Mouse (Mus musculus): Measurements from ENCODE around the gene Rack1. TPM values are rescaled to one million over a fixed set of nuclear protein-coding genes. Genes with fewer than 3 reads are reported as not detected.
"Not testable (repeated sequence)": the region's sequence is repeated elsewhere in the genome, so short reads cannot be mapped to it uniquely, and the experiment has no call there.

The Rack1 gene
- total and polyA plus RNA-seq, 3 experiments = 3,744 to 6,330 (median 5,265) TPM

DNA sequence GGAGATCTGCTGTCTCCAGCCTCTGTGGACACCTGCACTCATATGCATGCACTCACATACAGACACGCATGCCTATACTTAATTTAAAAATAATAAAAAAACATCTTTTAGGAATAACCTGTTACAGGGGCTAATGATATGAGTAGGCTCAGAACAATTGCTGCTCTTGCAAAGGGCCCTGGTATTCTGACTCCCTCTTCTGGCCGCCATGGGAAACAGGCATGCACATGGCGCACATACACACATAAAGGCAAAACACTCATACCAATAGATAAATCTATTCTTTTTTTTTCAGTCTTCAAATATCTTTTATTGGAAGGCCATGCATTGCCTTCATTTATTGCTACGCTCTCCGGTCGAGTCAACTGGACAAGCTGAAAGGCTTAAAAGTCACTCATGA lies 49.7 kb upstream of the Rack1 start:
- H3K4me3 ChIP-seq (replicated peaks in 1 of 3; ENCODE audit: low read depth in 2 of 3, low read length in 2 of 3, poor library complexity in 1 of 3) = no peak overlapping the region
- H3K9ac ChIP-seq (ENCODE audit: insufficient read depth, low read depth) = no peak overlapping the region
- H3K36me3 ChIP-seq (replicated peaks in 1 of 2; ENCODE audit: control insufficient read depth in 1 of 2, insufficient read depth in 1 of 2, low read length in 1 of 2) = no peaks in the 10 kb centered on the region
- no peak overlapping the region for H3K4me2 ChIP-seq (ENCODE audit: insufficient read depth, low read depth, poor library complexity, severe bottlenecking)
- dilution Hi-C loops (cut with MboI; ENCODE audit: extremely low pct_ligation_motif_present, extremely low pct_unique_long_range_greater_than_20kb, low sequenced_read_pairs) = no loop called here
- TF ChIP-seq BHLHE40 (IDR thresholded peaks at IDR 0.05; ENCODE audit: low read depth, low read length) (no peak), EP300 (IDR thresholded peaks at IDR 0.05; ENCODE audit: low read length) (no peak)
- in situ Hi-C loops (cut with MboI; ENCODE audit: low pct_ligation_motif_present, low pct_unique_long_range_greater_than_20kb, low sequenced_read_pairs) = loop anchor here (25.0 kb wide), 1 partner anchor 488 kb away; no protein-coding TSS in a partner anchor
- no peaks in the 10 kb centered on the region for H3K27me3 ChIP-seq (replicated peaks)
- H3K27ac ChIP-seq (ENCODE audit: insufficient read depth, low read depth) = no peak overlapping the region
- no peaks in the 10 kb centered on the region for H3K79me2 ChIP-seq (replicated peaks; ENCODE audit: control insufficient read depth, extremely low read depth, insufficient read depth, poor library complexity, severe bottlenecking)
- peaks cover 1% of the 10 kb centered on the region for H3K9me3 ChIP-seq (replicated peaks; ENCODE audit: low read length)
- DNase-seq (ENCODE audit: extremely low read depth) = no peak
- no peaks in the 10 kb centered on the region for H3K4me1 ChIP-seq (ENCODE audit: control insufficient read depth in 1 of 2, insufficient read depth in 2 of 2)

DNA sequence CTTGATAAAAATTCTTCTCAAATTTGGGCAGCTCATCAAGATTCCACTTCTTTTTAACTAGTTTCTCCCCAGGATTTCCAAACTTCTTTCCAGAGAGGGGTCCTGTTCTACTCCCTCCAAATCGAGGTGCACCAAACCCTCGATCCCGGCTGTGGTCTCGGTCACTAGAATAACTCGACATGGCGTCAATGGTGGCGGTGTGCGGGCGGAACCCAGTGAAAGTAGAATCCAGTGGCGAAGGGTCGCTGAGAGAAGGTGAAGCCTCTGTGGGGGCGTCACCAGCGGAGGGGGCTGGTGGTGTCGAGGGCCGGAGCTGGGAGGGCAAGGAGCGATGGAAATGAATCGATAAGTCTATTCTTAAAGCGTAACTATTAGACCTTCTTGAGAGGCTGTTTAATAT lies 46.6 kb upstream of the Rack1 start:
- H3K9me3 ChIP-seq (replicated peaks; ENCODE audit: low read length); H3K79me2 ChIP-seq (replicated peaks; ENCODE audit: control insufficient read depth, extremely low read depth, insufficient read depth, poor library complexity, severe bottlenecking); H3K27me3 ChIP-seq (replicated peaks); H3K4me1 ChIP-seq (ENCODE audit: control insufficient read depth in 1 of 2, insufficient read depth in 2 of 2); dilution Hi-C loops (cut with MboI; ENCODE audit: extremely low pct_ligation_motif_present, extremely low pct_unique_long_range_greater_than_20kb, low sequenced_read_pairs); H3K4me2 ChIP-seq (ENCODE audit: insufficient read depth, low read depth, poor library complexity, severe bottlenecking); DNase-seq (ENCODE audit: extremely low read depth); H3K9ac ChIP-seq (ENCODE audit: insufficient read depth, low read depth); H3K36me3 ChIP-seq (replicated peaks in 1 of 2; ENCODE audit: control insufficient read depth in 1 of 2, insufficient read depth in 1 of 2, low read length in 1 of 2); H3K27ac ChIP-seq (ENCODE audit: insufficient read depth, low read depth); H3K4me3 ChIP-seq (replicated peaks in 1 of 3; ENCODE audit: low read depth in 2 of 3, low read length in 2 of 3, poor library complexity in 1 of 3): not testable (repeated sequence)
- in situ Hi-C loops (cut with MboI; ENCODE audit: low pct_ligation_motif_present, low pct_unique_long_range_greater_than_20kb, low sequenced_read_pairs) = loop anchor here (25.0 kb wide), 1 partner anchor 491 kb away; no protein-coding TSS in a partner anchor

DNA sequence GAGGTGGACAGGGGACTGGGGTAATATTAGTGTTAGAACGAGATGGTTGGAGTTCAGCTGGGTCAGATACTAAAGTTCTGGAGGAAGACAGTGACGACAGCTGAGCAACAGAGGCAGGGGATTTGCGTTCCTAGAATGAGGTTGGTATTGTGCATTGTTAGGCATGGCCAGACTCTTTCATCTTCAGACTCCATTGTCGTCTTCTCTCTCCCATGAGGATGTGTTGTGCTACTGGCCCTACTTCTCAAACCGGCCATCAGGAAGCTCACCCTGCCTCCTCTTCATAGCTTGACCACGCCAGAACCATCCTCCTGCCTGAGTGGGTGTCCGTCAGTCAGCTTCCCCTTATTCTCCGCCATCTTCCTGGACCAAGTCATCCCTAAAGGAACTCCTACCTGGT lies 41.1 kb upstream of the Rack1 start:
- no peak overlapping the region for H3K27ac ChIP-seq (ENCODE audit: insufficient read depth, low read depth)
- H3K27me3 ChIP-seq (replicated peaks) = peaks cover 1% of the 10 kb centered on the region
- no peak for TF ChIP-seq USF1 (IDR thresholded peaks at IDR 0.05; ENCODE audit: low read depth, low read length)
- no peak for TF ChIP-seq MAZ (IDR thresholded peaks at IDR 0.05; ENCODE audit: low read depth, low read length)
- no peak for TF ChIP-seq CHD1 (IDR thresholded peaks at IDR 0.05; ENCODE audit: low read depth, low read length)
- TF ChIP-seq MYC (IDR thresholded peaks at IDR 0.05; ENCODE audit: low read depth, low read length) = no peak
- no peak for TF ChIP-seq CTCF (conservative IDR thresholded peaks at IDR 0.05 in 1 of 2, IDR thresholded peaks at IDR 0.05 in 1 of 2; ENCODE audit: low read depth in 2 of 2, low read length in 2 of 2)
- in situ Hi-C loops (cut with MboI; ENCODE audit: low pct_ligation_motif_present, low pct_unique_long_range_greater_than_20kb, low sequenced_read_pairs) (loop anchor here (25.0 kb wide), 1 partner anchor 497 kb away; no protein-coding TSS in a partner anchor), dilution Hi-C loops (cut with MboI; ENCODE audit: extremely low pct_ligation_motif_present, extremely low pct_unique_long_range_greater_than_20kb, low sequenced_read_pairs) (no loop called here)
- DNase-seq (ENCODE audit: extremely low read depth) = no peak
- H3K79me2 ChIP-seq (replicated peaks; ENCODE audit: control insufficient read depth, extremely low read depth, insufficient read depth, poor library complexity, severe bottlenecking) = no peaks in the 10 kb centered on the region
- no peak overlapping the region for H3K4me2 ChIP-seq (ENCODE audit: insufficient read depth, low read depth, poor library complexity, severe bottlenecking)
- H3K4me3 ChIP-seq (replicated peaks in 1 of 3; ENCODE audit: low read depth in 2 of 3, low read length in 2 of 3, poor library complexity in 1 of 3) = no peak overlapping the region
- H3K36me3 ChIP-seq (replicated peaks in 1 of 2; ENCODE audit: control insufficient read depth in 1 of 2, insufficient read depth in 1 of 2, low read length in 1 of 2) = no peaks in the 10 kb centered on the region
- H3K4me1 ChIP-seq (ENCODE audit: control insufficient read depth in 1 of 2, insufficient read depth in 2 of 2) = no peaks in the 10 kb centered on the region
- no peak overlapping the region for H3K9ac ChIP-seq (ENCODE audit: insufficient read depth, low read depth)
- H3K9me3 ChIP-seq (replicated peaks; ENCODE audit: low read length) = no peaks in the 10 kb centered on the region

- in situ Hi-C loops (cut with MboI; ENCODE audit: low pct_ligation_motif_present, low pct_unique_long_range_greater_than_20kb, low sequenced_read_pairs) = loop anchor here (25.0 kb wide), 1 partner anchor 502 kb away; no protein-coding TSS in a partner anchor
- no peak for DNase-seq (ENCODE audit: extremely low read depth)
- Histone ChIP-seq H3K4me1 (ENCODE audit: control insufficient read depth in 1 of 2, insufficient read depth in 2 of 2) (peaks cover 3 to 9% of the 10 kb centered on the region in 2 experiments; a peak in 2 of 4 replicates), H3K27me3 (replicated peaks) (peaks cover 1% of the 10 kb centered on the region), H3K9ac (ENCODE audit: insufficient read depth, low read depth) (no peak overlapping the region), H3K9me3 (replicated peaks; ENCODE audit: low read length) (no peaks in the 10 kb centered on the region), H3K4me3 (replicated peaks in 1 of 3; ENCODE audit: low read depth in 2 of 3, low read length in 2 of 3, poor library complexity in 1 of 3) (no peak overlapping the region), H3K27ac (ENCODE audit: insufficient read depth, low read depth) (no peak overlapping the region), H3K79me2 (replicated peaks; ENCODE audit: control insufficient read depth, extremely low read depth, insufficient read depth, poor library complexity, severe bottlenecking) (no peaks in the 10 kb centered on the region), H3K4me2 (ENCODE audit: insufficient read depth, low read depth, poor library complexity, severe bottlenecking) (no peak overlapping the region), H3K36me3 (replicated peaks in 1 of 2; ENCODE audit: control insufficient read depth in 1 of 2, insufficient read depth in 1 of 2, low read length in 1 of 2) (no peaks in the 10 kb centered on the region)
- dilution Hi-C loops (cut with MboI; ENCODE audit: extremely low pct_ligation_motif_present, extremely low pct_unique_long_range_greater_than_20kb, low sequenced_read_pairs) = no loop called here
- TF ChIP-seq NRF1 (IDR thresholded peaks at IDR 0.05; ENCODE audit: low read depth, low read length) = no peak
- no peak for TF ChIP-seq ZC3H11A (IDR thresholded peaks at IDR 0.05; ENCODE audit: low read depth, low read length)
- no peak for TF ChIP-seq PAX5 (IDR thresholded peaks at IDR 0.05; ENCODE audit: low read length)
These were observed 36.0 kb upstream of the Rack1 start for GRCm38 (mm10) chr11:48764119-48764518.
